Mouse (Mus musculus): ENCODE measurements around the gene March6. TPM values are rescaled to one million over a fixed set of nuclear protein-coding genes. Genes with fewer than 3 reads are reported as not detected.

The March6 gene
- polyA plus RNA-seq, 1 experiment from 2014 or later: 37.6 TPM

- Histone ChIP-seq H3K27ac (replicated peaks in 1 of 2; ENCODE audit: control insufficient read depth in 1 of 2, insufficient read depth in 1 of 2, low read depth in 2 of 2, low read length in 2 of 2) (no peak overlapping the region), H3K9me3 (ENCODE audit: control insufficient read depth, low read length) (no peaks in the 10 kb centered on the region), H3K27me3 (ENCODE audit: control insufficient read depth, insufficient read depth, low read length) (no peaks in the 10 kb centered on the region), H3K36me3 (ENCODE audit: control insufficient read depth, insufficient read depth, low read length) (no peaks in the 10 kb centered on the region), H3K4me2 (ENCODE audit: low read length) (no peak overlapping the region), H3K4me3 (ENCODE audit: control insufficient read depth in 1 of 2, insufficient read depth in 1 of 2, low read depth in 1 of 2, low read length in 2 of 2) (no peak overlapping the region), H3K9ac (ENCODE audit: low read length) (no peak overlapping the region), H3K4me1 (ENCODE audit: control insufficient read depth in 2 of 2, insufficient read depth in 2 of 2, low read length in 2 of 2) (peaks cover 11% of the 10 kb centered on the region in 2 experiments)
- ATAC-seq (ENCODE audit: insufficient number of reproducible peaks, insufficient read depth, low FRiP score, low read depth): no peak
- WGBS: 88% methylated on average over 6 of the region's 6 CpGs
Observed at GRCm38 (mm10) chr15:31413662-31414061, 117.2 kb downstream of the March6 start.

GRCm38 (mm10) chr15:31412933-31413332 lies 117.9 kb downstream of the March6 start:
- no peaks in the 10 kb centered on the region for H3K9me3 ChIP-seq (ENCODE audit: control insufficient read depth, low read length)
- peaks cover 3 to 4% of the 10 kb centered on the region in 2 experiments for H3K4me1 ChIP-seq (ENCODE audit: control insufficient read depth in 2 of 2, insufficient read depth in 2 of 2, low read length in 2 of 2)
- H3K27me3 ChIP-seq (ENCODE audit: control insufficient read depth, insufficient read depth, low read length): no peaks in the 10 kb centered on the region
- H3K27ac ChIP-seq (replicated peaks in 1 of 2; ENCODE audit: control insufficient read depth in 1 of 2, insufficient read depth in 1 of 2, low read depth in 2 of 2, low read length in 2 of 2): no peak overlapping the region
- H3K9ac ChIP-seq (ENCODE audit: low read length): no peak overlapping the region
- no peak overlapping the region for H3K4me2 ChIP-seq (ENCODE audit: low read length)
- WGBS: 36% methylated on average over 3 of the region's 3 CpGs
- no peaks in the 10 kb centered on the region for H3K36me3 ChIP-seq (ENCODE audit: control insufficient read depth, insufficient read depth, low read length)
- H3K4me3 ChIP-seq (ENCODE audit: control insufficient read depth in 1 of 2, insufficient read depth in 1 of 2, low read depth in 1 of 2, low read length in 2 of 2): no peak overlapping the region
- ATAC-seq (ENCODE audit: insufficient number of reproducible peaks, insufficient read depth, low FRiP score, low read depth): no peak

GRCm38 (mm10) chr15:31412436-31412835 lies 118.4 kb downstream of the March6 start:
- Histone ChIP-seq H3K9ac (ENCODE audit: low read length) (no peak overlapping the region), H3K4me1 (ENCODE audit: control insufficient read depth in 2 of 2, insufficient read depth in 2 of 2, low read length in 2 of 2) (peaks cover 0 to 5% of the 10 kb centered on the region in 2 experiments; a peak in 2 of 4 replicates), H3K4me3 (ENCODE audit: control insufficient read depth in 1 of 2, insufficient read depth in 1 of 2, low read depth in 1 of 2, low read length in 2 of 2) (no peak overlapping the region), H3K4me2 (ENCODE audit: low read length) (no peak overlapping the region), H3K27ac (replicated peaks in 1 of 2; ENCODE audit: control insufficient read depth in 1 of 2, insufficient read depth in 1 of 2, low read depth in 2 of 2, low read length in 2 of 2) (no peak overlapping the region), H3K27me3 (ENCODE audit: control insufficient read depth, insufficient read depth, low read length) (no peaks in the 10 kb centered on the region), H3K9me3 (ENCODE audit: control insufficient read depth, low read length) (no peaks in the 10 kb centered on the region), H3K36me3 (ENCODE audit: control insufficient read depth, insufficient read depth, low read length) (no peaks in the 10 kb centered on the region)
- ATAC-seq (ENCODE audit: insufficient number of reproducible peaks, insufficient read depth, low FRiP score, low read depth): no peak
- WGBS: 80% methylated on average over 6 of the region's 6 CpGs

- H3K27me3 ChIP-seq (ENCODE audit: control insufficient read depth, insufficient read depth, low read length): no peaks in the 10 kb centered on the region
- H3K9me3 ChIP-seq (ENCODE audit: control insufficient read depth, low read length): no peaks in the 10 kb centered on the region
- no peak overlapping the region for H3K4me2 ChIP-seq (ENCODE audit: low read length)
- H3K4me3 ChIP-seq (ENCODE audit: control insufficient read depth in 1 of 2, insufficient read depth in 1 of 2, low read depth in 1 of 2, low read length in 2 of 2): no peak overlapping the region
- H3K9ac ChIP-seq (ENCODE audit: low read length): no peak overlapping the region
- H3K4me1 ChIP-seq (ENCODE audit: control insufficient read depth in 2 of 2, insufficient read depth in 2 of 2, low read length in 2 of 2): peaks cover 0 to 4% of the 10 kb centered on the region in 2 experiments; a peak in 1 of 4 replicates
- 63% methylated on average over 4 of the region's 4 CpGs for WGBS
- no peak for ATAC-seq (ENCODE audit: insufficient number of reproducible peaks, insufficient read depth, low FRiP score, low read depth)
- no peaks in the 10 kb centered on the region for H3K36me3 ChIP-seq (ENCODE audit: control insufficient read depth, insufficient read depth, low read length)
- no peak overlapping the region for H3K27ac ChIP-seq (replicated peaks in 1 of 2; ENCODE audit: control insufficient read depth in 1 of 2, insufficient read depth in 1 of 2, low read depth in 2 of 2, low read length in 2 of 2)
Observed at GRCm38 (mm10) chr15:31407490-31407889, 123.4 kb downstream of the March6 start.

GRCm38 (mm10) chr15:31406881-31407280 lies 124.0 kb downstream of the March6 start:
- Histone ChIP-seq H3K4me3 (ENCODE audit: control insufficient read depth in 1 of 2, insufficient read depth in 1 of 2, low read depth in 1 of 2, low read length in 2 of 2) (no peak overlapping the region), H3K27ac (replicated peaks in 1 of 2; ENCODE audit: control insufficient read depth in 1 of 2, insufficient read depth in 1 of 2, low read depth in 2 of 2, low read length in 2 of 2) (no peak overlapping the region), H3K4me1 (ENCODE audit: control insufficient read depth in 2 of 2, insufficient read depth in 2 of 2, low read length in 2 of 2) (peaks cover 0 to 4% of the 10 kb centered on the region in 2 experiments; a peak in 1 of 4 replicates), H3K4me2 (ENCODE audit: low read length) (no peak overlapping the region), H3K9ac (ENCODE audit: low read length) (no peak overlapping the region), H3K27me3 (ENCODE audit: control insufficient read depth, insufficient read depth, low read length) (no peaks in the 10 kb centered on the region), H3K36me3 (ENCODE audit: control insufficient read depth, insufficient read depth, low read length) (no peaks in the 10 kb centered on the region), H3K9me3 (ENCODE audit: control insufficient read depth, low read length) (no peaks in the 10 kb centered on the region)
- no peak for ATAC-seq (ENCODE audit: insufficient number of reproducible peaks, insufficient read depth, low FRiP score, low read depth)
- 86% methylated on average over 5 of the region's 5 CpGs for WGBS

Other genes starting within 250 kb of the March6 start
- 2.9 and 3.2 TPM in 2 replicates for gene Ankrd33b, start 163.3 kb downstream of the March6 start, polyA plus RNA-seq (2014; fragmentation: Nextera tagmentation; extraction: Ambion mirVana)
- gene Ropn1l, start 77.3 kb downstream of the March6 start, polyA plus RNA-seq (2014; fragmentation: Nextera tagmentation; extraction: Ambion mirVana): 2.1 and 2.6 TPM in 2 replicates
- gene Cmbl, start 34.3 kb upstream of the March6 start, polyA plus RNA-seq (2014; fragmentation: Nextera tagmentation; extraction: Ambion mirVana): 9.7 and 12.4 TPM in 2 replicates
- 358 and 365 TPM in 2 replicates for gene Cct5, start 70.8 kb upstream of the March6 start, polyA plus RNA-seq (2014; fragmentation: Nextera tagmentation; extraction: Ambion mirVana)
- gene Fam173b, start 70.8 kb upstream of the March6 start, polyA plus RNA-seq (2014; fragmentation: Nextera tagmentation; extraction: Ambion mirVana): 13.7 and 16.6 TPM in 2 replicates